Mouse (Mus musculus): Measurements from ENCODE around the gene Macrod2.

DNA sequence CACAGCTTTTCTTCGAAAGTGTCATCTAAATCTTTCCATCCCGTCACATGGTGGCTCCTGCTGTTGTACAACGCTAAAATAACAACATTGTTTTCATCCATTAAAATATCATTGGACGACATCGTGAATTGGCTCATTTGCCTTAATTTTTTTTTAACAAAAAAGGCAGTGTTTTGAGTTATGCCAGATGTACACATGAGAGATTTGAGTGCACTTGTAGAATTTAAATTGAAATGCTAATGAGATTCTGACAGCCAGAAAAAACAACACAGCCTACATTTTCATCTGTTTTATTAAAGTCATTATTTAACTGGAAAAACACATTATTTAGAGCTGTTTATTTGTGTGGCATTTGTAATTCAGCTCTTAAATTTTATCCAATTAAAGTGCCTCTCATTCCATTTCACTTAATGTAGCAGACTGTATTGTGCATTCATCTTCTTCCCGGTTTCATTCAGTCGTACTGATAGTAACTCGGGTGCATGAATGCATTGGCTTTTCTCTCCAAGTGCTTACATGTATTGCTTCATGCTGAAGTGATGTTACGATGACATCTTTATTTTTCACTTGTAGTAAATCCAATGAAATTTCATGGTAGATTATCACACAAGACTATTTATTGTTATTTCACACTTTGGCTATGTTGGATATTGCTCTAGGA is 137.9 kb downstream of the Macrod2 start:
- TF ChIP-seq CTCF (IDR thresholded peaks at IDR 0.05; ENCODE audit: low read depth) (no peak), EP300 (optimal IDR thresholded peaks at IDR 0.05) (no peak)

Measured in stomach, postnatal 0 days (tissue).